Mouse (Mus musculus): ENCODE measurements around the gene Ccpg1os. TPM values are rescaled to one million over a fixed set of nuclear protein-coding genes. Genes with fewer than 3 reads are reported as not detected.

The Ccpg1os gene
- polyA plus RNA-seq (2017; shearing (Covaris generic)), result 1 to 10 TPM; 5.7 to 9.5 TPM

- peak; percentile 95 for ATAC-seq
Observed at GRCm38 (mm10) chr9:72985250-72986220, at the start of gene Ccpg1os, which contains the start of gene Ccpg1. Gene Ccpg1os, minus strand, starts transcription at chr9:72985382. Gene Ccpg1, plus strand, starts transcription at chr9:72985429.

GRCm38 (mm10) chr9:73033406-73033805, 48.2 kb upstream of the Ccpg1os start:
- no peak for ATAC-seq

- no peak for ATAC-seq
Observed at GRCm38 (mm10) chr9:73031421-73031820, 46.2 kb upstream of the Ccpg1os start.

GRCm38 (mm10) chr9:73030443-73030842, 45.3 kb upstream of the Ccpg1os start:
- ATAC-seq, result no peak

- ATAC-seq, result no peak
Observed at GRCm38 (mm10) chr9:73025818-73026636, 40.8 kb upstream of the Ccpg1os start.

- ATAC-seq, result no peak
Observed at GRCm38 (mm10) chr9:73020566-73021097, 35.5 kb upstream of the Ccpg1os start.

GRCm38 (mm10) chr9:73019841-73020240, 34.7 kb upstream of the Ccpg1os start:
- no peak for ATAC-seq

- no peak for ATAC-seq
Observed at GRCm38 (mm10) chr9:73014724-73015123, 29.5 kb upstream of the Ccpg1os start.

- no peak for ATAC-seq
Observed at GRCm38 (mm10) chr9:73012629-73013028, 27.4 kb upstream of the Ccpg1os start.

- no peak for ATAC-seq
Observed at GRCm38 (mm10) chr9:73008384-73008783, 23.2 kb upstream of the Ccpg1os start.

GRCm38 (mm10) chr9:73006175-73006574, 21.0 kb upstream of the Ccpg1os start:
- ATAC-seq, result no peak

- ATAC-seq, result no peak
Observed at GRCm38 (mm10) chr9:73005106-73005505, 19.9 kb upstream of the Ccpg1os start.

- ATAC-seq, result no peak
Observed at GRCm38 (mm10) chr9:73004076-73004475, 18.9 kb upstream of the Ccpg1os start.

GRCm38 (mm10) chr9:73002177-73002576, 17.0 kb upstream of the Ccpg1os start:
- no peak for ATAC-seq

- ATAC-seq, result no peak
Observed at GRCm38 (mm10) chr9:73001314-73002011, 16.3 kb upstream of the Ccpg1os start.

- ATAC-seq, result no peak
Observed at GRCm38 (mm10) chr9:73000487-73000886, 15.3 kb upstream of the Ccpg1os start.

GRCm38 (mm10) chr9:72996806-72997205, 11.6 kb upstream of the Ccpg1os start:
- ATAC-seq, result no peak

- ATAC-seq, result no peak
Observed at GRCm38 (mm10) chr9:72996167-72996566, 11.0 kb upstream of the Ccpg1os start.

GRCm38 (mm10) chr9:72992576-72992975, 7.4 kb upstream of the Ccpg1os start:
- no peak for ATAC-seq

GRCm38 (mm10) chr9:72991420-72991819, 6.2 kb upstream of the Ccpg1os start:
- no peak for ATAC-seq

- ATAC-seq, result no peak
Observed at GRCm38 (mm10) chr9:72988706-72989105, 3.5 kb upstream of the Ccpg1os start.

GRCm38 (mm10) chr9:72987703-72988102, 2.5 kb upstream of the Ccpg1os start:
- ATAC-seq, result no peak

All from CD4-positive, CD25-positive, alpha-beta regulatory T cell, adult 4 months (primary cell).